Mouse (Mus musculus): ENCODE data around the gene Wnk1.

GRCm38 (mm10) chr6:119996480-119996879, 42.0 kb downstream of the Wnk1 start:
- TF ChIP-seq FLI1 (IDR thresholded peaks at IDR 0.05; ENCODE audit: low read length) (no peak), GATA1 (IDR thresholded peaks at IDR 0.05; ENCODE audit: borderline replicate concordance, low read length) (no peak)
